Mouse (Mus musculus) left cerebral cortex, postnatal 10 days (tissue): ENCODE measurements around the gene Gm28305. TPM values are rescaled to one million over a fixed set of nuclear protein-coding genes. Genes with fewer than 3 reads are reported as not detected.

Experiments used
- DNase-seq, 2 experiments: peaks; one replicate each; pipeline ENCODE4 v3.0.0; 2021 to 2022; ENCODE audit warnings: low spot score in 2 of 2, mixed read lengths in 1 of 2; ENCODE audit errors: extremely low spot score in 1 of 2
- intact Hi-C: fragments of 180-260 bp; cut with DNase I; formaldehyde crosslinking; loops from one replicate; pipeline ENCODE4 v1.15.1; 2025
- total RNA-seq, 2 experiments: library from RNA; stranded (reverse); gene quantifications; 2 replicates each; pipeline ENCODE4 v1.2.3; 2021

Gm28305 gene
- total RNA-seq, 2 experiments from 2014 or later, result not detected

- intact Hi-C loops, result no loop called here
- no peak for DNase-seq
These were observed 68.2 kb downstream of the Gm28305 start for GRCm38 (mm10) chr9:104108571-104109143.

- DNase-seq, result no peak
- intact Hi-C loops, result no loop called here
These were observed 68.7 kb downstream of the Gm28305 start for GRCm38 (mm10) chr9:104109151-104109550.

GRCm38 (mm10) chr9:104123101-104123500, 82.6 kb downstream of the Gm28305 start:
- no peak for DNase-seq
- intact Hi-C loops, result no loop called here

GRCm38 (mm10) chr9:104123622-104124021, 83.2 kb downstream of the Gm28305 start:
- DNase-seq, result no peak
- intact Hi-C loops, result no loop called here

Other genes starting within 250 kb of the Gm28305 start
- gene Nphp3, start 38.1 kb upstream of the Gm28305 start, total RNA-seq, result 10 to 100 TPM in 1 of 2 experiments, 1 to 10 TPM in 1; 8.6 to 11.4 TPM
- 10 to 100 TPM; 42.1 to 43.4 TPM for gene Uba5, start 22.5 kb downstream of the Gm28305 start, total RNA-seq
- gene Acad11, start 22.7 kb downstream of the Gm28305 start, total RNA-seq, result 10 to 100 TPM; 15.4 to 15.6 TPM
- gene Ackr4, start 86.3 kb downstream of the Gm28305 start, total RNA-seq, result under 1 TPM; 0.28 to 0.66 TPM
- 10 to 100 TPM; 74.5 to 76.7 TPM for gene Dnajc13, start 222.3 kb downstream of the Gm28305 start, total RNA-seq